Mouse (Mus musculus) stomach, postnatal 0 days (tissue): Measurements from ENCODE around the gene Zfp354b.
A peak's percentile ranks its signal among the peaks of the same experiment; 100 is the strongest.

ENCODE experiments used
- CTCF ChIP-seq: IDR thresholded peaks from 2 replicates; pipeline ENCODE4 v1.5.1; 2016; ENCODE audit warnings: antibody characterized with exemption, low read depth, mild to moderate bottlenecking, moderate library complexity
- EP300 ChIP-seq: optimal IDR thresholded peaks from 2 replicates; pipeline ENCODE3; 2016; ENCODE audit warnings: antibody characterized with exemption

DNA sequence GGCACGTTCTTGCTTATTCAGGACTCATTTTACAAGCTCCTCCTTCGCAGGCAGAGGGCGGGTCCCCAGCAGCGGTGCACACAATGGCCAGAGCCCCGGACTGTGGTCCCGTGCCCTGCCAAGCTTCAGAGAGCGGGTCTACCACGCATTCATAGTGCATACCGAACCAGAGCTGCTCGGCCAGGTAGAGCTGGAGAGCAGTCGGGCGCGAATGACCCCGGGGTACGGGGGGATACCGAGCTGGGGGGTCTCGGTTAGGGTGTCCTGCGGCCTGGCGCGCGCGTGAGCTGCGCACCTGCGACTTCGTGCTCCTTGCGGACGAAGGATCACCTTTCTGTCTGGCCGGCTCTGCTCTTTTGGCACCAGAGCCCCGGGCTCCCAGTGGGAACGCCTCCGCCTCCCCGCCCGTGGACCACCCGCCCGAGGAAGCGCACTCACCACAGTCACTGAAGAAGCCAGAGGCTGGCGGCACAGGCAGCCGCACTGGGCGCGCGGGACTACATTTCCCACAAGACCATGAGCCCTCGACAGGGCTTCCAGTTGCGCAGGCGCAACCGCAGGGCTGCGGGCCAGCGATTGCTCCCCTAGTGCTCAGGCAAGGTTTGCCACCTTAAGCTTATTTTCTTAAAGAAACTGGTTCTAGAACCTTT, 15.6 kb downstream of the Zfp354b start, which contains the start of gene Zfp2:
- TF ChIP-seq CTCF (peak; percentile 78), EP300 (no peak)
